Mouse (Mus musculus) liver, embryonic 14 days (tissue): ENCODE results near the gene Gm3047. TPM values are rescaled to one million over a fixed set of nuclear protein-coding genes. Genes with fewer than 3 reads are reported as not detected.

Source experiments
- polyA plus RNA-seq: library from polyadenylated mRNA; depleted of rRNA; stranded (reverse); fragments of >200 nt; gene quantifications from 2 replicates; pipeline ENCODE4 v1.2.3, GENCODE M21; 2012; rRNA removed

Gm3047 gene
- polyA plus RNA-seq, result not detected in 2 replicates

DNA sequence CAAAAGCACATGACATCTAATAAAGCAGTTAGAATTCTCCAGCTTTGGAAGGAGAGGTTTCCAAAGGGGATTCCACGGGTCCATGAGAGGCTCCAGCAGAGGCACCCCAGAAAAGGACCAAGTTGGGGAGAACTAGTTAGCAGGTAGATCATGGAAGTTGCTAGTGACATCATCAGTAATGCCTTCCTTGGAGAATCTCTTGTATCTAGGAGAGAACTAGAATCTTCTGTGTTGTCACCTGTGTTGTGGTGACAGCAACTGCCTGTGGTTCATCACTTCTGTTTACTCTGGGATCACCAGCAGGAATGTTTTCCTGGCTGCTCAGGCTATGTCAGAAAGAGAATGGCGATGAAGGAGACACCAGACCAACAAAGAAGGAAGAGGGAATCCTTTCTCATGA is at the start of gene Gm3047:
Gene Gm3047 (plus strand): TSS at position 301 of the 400 bp plus-strand sequence.

Other genes with a start within 250 kb of the Gm3047 start
- not detected in 2 replicates for gene Gm3149, start 238.1 kb upstream of the Gm3047 start, polyA plus RNA-seq
- not detected in 2 replicates for gene 2610042L04Rik, start 220.6 kb upstream of the Gm3047 start, polyA plus RNA-seq
- gene Gm3159, start 157.9 kb upstream of the Gm3047 start, polyA plus RNA-seq, result not detected in 2 replicates
- gene Gm3164, start 140.0 kb upstream of the Gm3047 start, polyA plus RNA-seq, result not detected in 2 replicates
- gene Gm3173, start 124.4 kb upstream of the Gm3047 start, polyA plus RNA-seq, result not detected in 2 replicates
- gene Gm3182, start 73.7 kb upstream of the Gm3047 start, polyA plus RNA-seq, result not detected in 2 replicates
- gene Gm8159, start 76.9 kb downstream of the Gm3047 start, polyA plus RNA-seq, result not detected in 2 replicates
- not detected in 2 replicates for gene Gm3239, start 108.8 kb downstream of the Gm3047 start, polyA plus RNA-seq
- not detected in 2 replicates for gene Gm7876, start 153.8 kb downstream of the Gm3047 start, polyA plus RNA-seq
- not detected in 2 replicates for gene Gm3252, start 171.4 kb downstream of the Gm3047 start, polyA plus RNA-seq
- gene Gm9602, start 220.9 kb downstream of the Gm3047 start, polyA plus RNA-seq, result not detected in 2 replicates